In the genomic region with DNA sequence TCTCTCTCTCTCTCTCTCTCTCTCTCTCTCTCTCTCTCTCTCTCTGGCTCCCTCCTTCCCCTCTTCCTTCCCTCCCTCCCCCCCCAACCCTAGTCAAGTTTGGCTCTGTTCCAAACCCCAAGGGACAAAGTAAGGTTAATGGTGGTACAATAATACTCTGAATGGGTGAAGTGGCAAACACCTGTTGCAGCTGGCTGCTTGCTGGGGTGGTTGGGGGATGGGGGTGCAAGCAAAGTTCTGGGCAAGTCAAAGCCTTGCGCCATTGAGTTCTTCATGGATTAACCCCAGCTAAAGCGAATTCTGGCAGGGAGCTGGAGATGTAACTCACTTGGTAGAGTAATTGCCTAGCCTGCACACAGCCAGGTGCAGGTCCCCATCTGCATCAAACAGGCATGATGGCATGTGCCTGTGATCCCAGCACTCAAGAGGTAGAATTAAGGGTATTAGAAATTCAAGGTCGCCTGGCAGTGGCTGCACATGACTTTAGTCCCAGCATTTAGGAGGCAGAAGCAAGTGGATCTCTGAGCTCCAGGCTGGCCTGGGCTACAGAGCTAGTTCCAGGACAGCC, we compare ENCODE assay signal across 24 mouse cellular contexts. TPM values are rescaled to one million over a fixed set of nuclear protein-coding genes. Genes with fewer than 3 reads are reported as not detected.
DNase-seq lines count a peak whose midpoint lies in the region; ATAC-seq and TF ChIP-seq lines count a peak whose summit lies in the region.
"Had no signal": no experiment of that assay in that cellular context is flagged by ENCODE, and none has a peak within 500 bp of the region (broad histone marks: within the 10 kb centered on the region; RNA-seq: fewer than 3 reads in every experiment).

No protein-coding gene starts in this region.

- peaks cover 12% of the 10 kb centered on the region for H3K4me1 ChIP-seq in heart, embryonic 13.5 days
- H3K4me1 ChIP-seq in kidney, adult 2 months (ENCODE audit: control insufficient read depth, insufficient read depth, low read length), result peaks cover 23% of the 10 kb centered on the region; the same call in 1 of the 2 replicates
- peaks cover 3% of the 10 kb centered on the region; the same call in 1 of the 2 replicates for H3K4me1 ChIP-seq in neural tube, embryonic 15.5 days

- no peak overlapping the region for H3ac ChIP-seq in C2C12 (ENCODE audit: control insufficient read depth, insufficient read length, low read depth)

- no peak for DNase-seq in heart, postnatal 4 days
- peak; percentile 69 for DNase-seq in kidney, adult 2 months
- peak; percentile 65 for DNase-seq in kidney, postnatal 14 days
- DNase-seq in ovary, postnatal 10 days (ENCODE audit: low spot score), result no peak
- DNase-seq in gastrocnemius, postnatal 4 days (ENCODE audit: low spot score in 2 of 2), result no peak
- DNase-seq: adrenal gland, adult 2 months; cerebellum, postnatal 14 days; lung, embryonic 14.5 days; lung, postnatal 4 days; right cerebral cortex, adult 18-20 months; spleen, adult 18-20 months; thymus, postnatal 36 days had no signal

- no peaks in the 10 kb centered on the region for H3K79me3 ChIP-seq in C2C12 (ENCODE audit: low read depth)

- H3K79me2 ChIP-seq in C2C12 (ENCODE audit: control insufficient read depth, insufficient read depth), result no peaks in the 10 kb centered on the region

- no peak for ATAC-seq in heart, embryonic 13.5 days (ENCODE audit: extremely low read depth, insufficient number of reproducible peaks, low FRiP score, low TSS enrichment)
- ATAC-seq in neural tube, embryonic 15.5 days (ENCODE audit: low FRiP score), result no peak
- ATAC-seq: forebrain, embryonic 14.5 days had no signal

- H3K27ac ChIP-seq in heart, embryonic 13.5 days (replicated peaks), result no peak overlapping the region
- H3K27ac ChIP-seq in kidney, adult 2 months (ENCODE audit: insufficient read depth, low read depth, low read length), result peak overlapping the region; percentile 83
- no peak overlapping the region for H3K27ac ChIP-seq in neural tube, embryonic 15.5 days (replicated peaks)
- H3K27ac ChIP-seq: heart, embryonic 15.5 days; hindbrain, embryonic 10.5 days; limb, embryonic 15.5 days; midbrain, embryonic 10.5 days had no signal

- no peak for TF ChIP-seq POLR2A in kidney, adult 2 months (IDR thresholded peaks at IDR 0.05; ENCODE audit: low read depth, low read length)

- peaks cover 2% of the 10 kb centered on the region for H3K36me3 ChIP-seq in heart, embryonic 13.5 days
- peaks cover 10% of the 10 kb centered on the region for H3K36me3 ChIP-seq in C2C12 (ENCODE audit: control insufficient read depth, insufficient read depth)
- no peaks in the 10 kb centered on the region for H3K36me3 ChIP-seq in kidney, adult 2 months (ENCODE audit: control insufficient read depth, insufficient read depth, low read length)
- no peaks in the 10 kb centered on the region for H3K36me3 ChIP-seq in neural tube, embryonic 15.5 days
- H3K36me3 ChIP-seq: G1E; heart, embryonic 15.5 days; hindbrain, embryonic 10.5 days had no signal

- H3K4me3 ChIP-seq in heart, embryonic 13.5 days, result no peak overlapping the region
- no peak overlapping the region for H3K4me3 ChIP-seq in C2C12 (ENCODE audit: insufficient read depth, poor library complexity, severe bottlenecking)
- no peak overlapping the region for H3K4me3 ChIP-seq in kidney, adult 2 months (ENCODE audit: insufficient read depth, low read depth, low read length)
- no peak overlapping the region for H3K4me3 ChIP-seq in neural tube, embryonic 15.5 days (replicated peaks)
- H3K4me3 ChIP-seq: heart, embryonic 15.5 days; hindbrain, embryonic 10.5 days; limb, embryonic 15.5 days; midbrain, embryonic 10.5 days had no signal

- H3K9ac ChIP-seq in heart, embryonic 13.5 days, result 0 out of 2 replicates have a peak overlapping the region, but pooled peaks have one; percentile 7
- H3K9ac ChIP-seq in neural tube, embryonic 15.5 days (replicated peaks), result no peak overlapping the region
- H3K9ac ChIP-seq: heart, embryonic 15.5 days; limb, embryonic 15.5 days; lung, embryonic 14.5 days had no signal

- WGBS in heart, embryonic 13.5 days, result 33% methylated on average over 3 of the region's 3 CpGs
- 20% methylated on average over 3 of the region's 3 CpGs for WGBS in kidney, adult 2 months
- WGBS in neural tube, embryonic 15.5 days, result 35% methylated on average over 3 of the region's 3 CpGs

- peaks cover 30% of the 10 kb centered on the region for H3K27me3 ChIP-seq in heart, embryonic 13.5 days (replicated peaks)
- no peaks in the 10 kb centered on the region for H3K27me3 ChIP-seq in C2C12 (ENCODE audit: control insufficient read depth, insufficient read depth, insufficient read length)
- H3K27me3 ChIP-seq in kidney, adult 2 months (replicated peaks; ENCODE audit: control insufficient read depth, insufficient read depth, low read length), result no peaks in the 10 kb centered on the region
- H3K27me3 ChIP-seq in neural tube, embryonic 15.5 days (replicated peaks), result peaks cover 10% of the 10 kb centered on the region; the same call in 1 of the 2 replicates

- H3K9me3 ChIP-seq in heart, embryonic 13.5 days, result no peaks in the 10 kb centered on the region
- no peaks in the 10 kb centered on the region for H3K9me3 ChIP-seq in neural tube, embryonic 15.5 days (replicated peaks)
- H3K9me3 ChIP-seq: G1E; heart, embryonic 15.5 days; hindbrain, embryonic 10.5 days; limb, embryonic 15.5 days; midbrain, embryonic 10.5 days had no signal

- H3K4me2 ChIP-seq in heart, embryonic 13.5 days, result no peak overlapping the region
- H3K4me2 ChIP-seq in neural tube, embryonic 15.5 days, result no peak overlapping the region
- H3K4me2 ChIP-seq: heart, embryonic 15.5 days; limb, embryonic 15.5 days; lung, embryonic 14.5 days had no signal

- TF ChIP-seq CTCF in C2C12 (IDR thresholded peaks at IDR 0.05; ENCODE audit: control insufficient read depth, insufficient read depth, insufficient read length), result no peak
- no peak for TF ChIP-seq CTCF in kidney, adult 2 months (conservative IDR thresholded peaks at IDR 0.05; ENCODE audit: insufficient read depth, insufficient read length, low read depth, low read length)

TF ChIP-seq in C2C12, 6 proteins besides CTCF, POLR2A, EP300 and RAD21:
- TF ChIP-seq MYOD1 (IDR thresholded peaks at IDR 0.05; ENCODE audit: control insufficient read depth, insufficient read length, low read depth), result peak; percentile 37
- TF ChIP-seq CEBPB (IDR thresholded peaks at IDR 0.05; ENCODE audit: low read depth), result no peak

RNA-seq across cellular contexts. Expression of a gene that starts 13.4 kb away (rescaled TPM):
- 5.2 and 7.7 TPM in 2 replicates for polyA plus RNA-seq in heart, embryonic 13.5 days (2015; fragmentation: Nextera tagmentation; extraction: Ambion mirVana)
- 1 to 10 TPM; 1.8 TPM for total RNA-seq in heart, postnatal 4 days (2021)
- 0.01 TPM for polyA plus RNA-seq in C2C12 (2012; fragmentation: generic; extraction: Trizol)
- polyA plus RNA-seq in kidney, adult 2 months (2012; rRNA removed), result 1.4 and 2.6 TPM in 2 replicates
- 8.5 and 11.1 TPM in 2 replicates for polyA plus RNA-seq in neural tube, embryonic 15.5 days (2015; fragmentation: Nextera tagmentation; extraction: Ambion mirVana)
- 1 to 10 TPM; 5.5 to 6.0 TPM for total RNA-seq in gastrocnemius, postnatal 4 days (2021)
- total RNA-seq: granulocyte monocyte progenitor cell, adult 5-6 weeks; neutrophil, adult 5-6 weeks had no signal
- polyA plus RNA-seq: G1E; midbrain, embryonic 10.5 days had no signal

RNA-seq across cellular contexts. Expression of a gene that starts 15.5 kb away (rescaled TPM):
- 0.21 and 0.23 TPM in 2 replicates for polyA plus RNA-seq in heart, embryonic 13.5 days (2015; fragmentation: Nextera tagmentation; extraction: Ambion mirVana)
- not detected for total RNA-seq in heart, postnatal 4 days (2021)
- polyA plus RNA-seq in C2C12 (2012; fragmentation: generic; extraction: Trizol), result 0.01 TPM
- 0.04 TPM in 1 of 2 replicates, not detected in the other for polyA plus RNA-seq in kidney, adult 2 months (2012; rRNA removed)
- 0.17 and 0.61 TPM in 2 replicates for polyA plus RNA-seq in neural tube, embryonic 15.5 days (2015; fragmentation: Nextera tagmentation; extraction: Ambion mirVana)
- under 1 TPM; 0.13 to 0.15 TPM for total RNA-seq in gastrocnemius, postnatal 4 days (2021)
- total RNA-seq: adrenal gland, adult 2 months; granulocyte monocyte progenitor cell, adult 5-6 weeks had no signal
- polyA plus RNA-seq: adrenal gland, adult 2 months; forebrain, embryonic 14.5 days; G1E; hindbrain, embryonic 10.5 days; midbrain, embryonic 10.5 days had no signal

RNA-seq across cellular contexts. Expression of a gene that starts 25.3 kb away (rescaled TPM):
- 36.6 and 46.5 TPM in 2 replicates for polyA plus RNA-seq in heart, embryonic 13.5 days (2015; fragmentation: Nextera tagmentation; extraction: Ambion mirVana)
- 10 to 100 TPM; 22.1 to 25.8 TPM for total RNA-seq in heart, postnatal 4 days (2021)
- polyA plus RNA-seq in C2C12 (2012; fragmentation: generic; extraction: Trizol), result 124 TPM
- 194 and 212 TPM in 2 replicates for polyA plus RNA-seq in kidney, adult 2 months (2012; rRNA removed)
- 9.0 and 26.2 TPM in 2 replicates for polyA plus RNA-seq in neural tube, embryonic 15.5 days (2015; fragmentation: Nextera tagmentation; extraction: Ambion mirVana)
- 10 to 100 TPM; 58.1 to 60.1 TPM for total RNA-seq in gastrocnemius, postnatal 4 days (2021)
- total RNA-seq: granulocyte monocyte progenitor cell, adult 5-6 weeks had no signal
- polyA plus RNA-seq: G1E had no signal

RNA-seq across cellular contexts. Expression of a gene that starts 29.5 kb away (rescaled TPM):
- polyA plus RNA-seq in heart, embryonic 13.5 days (2015; fragmentation: Nextera tagmentation; extraction: Ambion mirVana), result 0.90 and 1.8 TPM in 2 replicates
- under 1 TPM; 0.41 to 0.83 TPM for total RNA-seq in heart, postnatal 4 days (2021)
- polyA plus RNA-seq in C2C12 (2012; fragmentation: generic; extraction: Trizol), result 11.4 TPM
- polyA plus RNA-seq in kidney, adult 2 months (2012; rRNA removed), result 3.0 and 4.6 TPM in 2 replicates
- polyA plus RNA-seq in neural tube, embryonic 15.5 days (2015; fragmentation: Nextera tagmentation; extraction: Ambion mirVana), result 0.36 and 0.43 TPM in 2 replicates
- under 1 TPM; 0.57 to 0.76 TPM for total RNA-seq in gastrocnemius, postnatal 4 days (2021)
- total RNA-seq: G1E; left cerebral cortex, postnatal 14 days had no signal
- polyA plus RNA-seq: forebrain, embryonic 14.5 days; G1E; hindbrain, embryonic 10.5 days; midbrain, embryonic 10.5 days had no signal

RNA-seq across cellular contexts. Expression of a gene that starts 38.4 kb away (rescaled TPM):
- polyA plus RNA-seq in heart, embryonic 13.5 days (2015; fragmentation: Nextera tagmentation; extraction: Ambion mirVana), result 37.2 and 43.0 TPM in 2 replicates
- 10 to 100 TPM; 20.2 to 23.1 TPM for total RNA-seq in heart, postnatal 4 days (2021)
- polyA plus RNA-seq in C2C12 (2012; fragmentation: generic; extraction: Trizol), result 49.6 TPM
- polyA plus RNA-seq in kidney, adult 2 months (2012; rRNA removed), result 94.5 and 122 TPM in 2 replicates
- polyA plus RNA-seq in neural tube, embryonic 15.5 days (2015; fragmentation: Nextera tagmentation; extraction: Ambion mirVana), result 86.8 and 92.7 TPM in 2 replicates
- total RNA-seq in gastrocnemius, postnatal 4 days (2021), result 10 to 100 TPM; 20.8 to 22.2 TPM

Comparison
In these comparisons a context has a peak if more than half of its experiments do, and no peak if none do; other contexts are left out.
1. DNase-seq: peak in kidney, adult 2 months (single experiment) and kidney, postnatal 14 days (single experiment); none in heart, postnatal 4 days (single experiment), ovary, postnatal 10 days (single experiment) and gastrocnemius, postnatal 4 days (0 of 2).